Mouse (Mus musculus) forebrain, embryonic 11.5 days (tissue): Measurements from ENCODE around the gene Sh2d6. TPM values are rescaled to one million over a fixed set of nuclear protein-coding genes. Genes with fewer than 3 reads are reported as not detected.

Source experiments
- ATAC-seq: fragments of 200-750 bp; cut with Nextera tagmentation; replicated peaks from 2 replicates; pipeline ENCODE4 v1.8.0; 2017; ENCODE audit warnings: moderate TSS enrichment; ENCODE audit not compliant: low FRiP score
- DNase-seq: peaks from one replicate; pipeline ENCODE4 v3.0.0-alpha.2; 2017; ENCODE audit warnings: low spot score
- H3K27ac ChIP-seq: fragments of 300-500 bp; sonication (generic); 2 replicates; pipeline ENCODE4 v1.5.1; 2014; ENCODE audit warnings: low read depth, low read length
- H3K27me3 ChIP-seq: fragments of 300-500 bp; sonication (generic); 2 replicates; pipeline ENCODE4 v1.6.1; 2014; ENCODE audit warnings: mild to moderate bottlenecking, low read length, mixed read lengths; ENCODE audit not compliant: control insufficient read depth, insufficient read depth
- H3K36me3 ChIP-seq: fragments of 300-500 bp; sonication (generic); 2 replicates; pipeline ENCODE4 v1.6.1; 2014; ENCODE audit warnings: mild to moderate bottlenecking, low read length, moderate library complexity, mixed read lengths; ENCODE audit not compliant: control insufficient read depth, insufficient read depth
- H3K4me1 ChIP-seq: fragments of 300-500 bp; sonication (generic); replicated peaks from 2 replicates; pipeline ENCODE4 v1.6.1; 2014; ENCODE audit warnings: low read length, mixed read lengths; ENCODE audit not compliant: control insufficient read depth, insufficient read depth
- H3K4me2 ChIP-seq: fragments of 300-500 bp; sonication (generic); 2 replicates; pipeline ENCODE4 v1.6.1; 2014; ENCODE audit warnings: low read depth, mild to moderate bottlenecking, low read length, moderate library complexity, mixed read lengths; ENCODE audit not compliant: severe bottlenecking
- H3K4me3 ChIP-seq: fragments of 300-500 bp; sonication (generic); 2 replicates; pipeline ENCODE4 v1.5.1; 2014; ENCODE audit warnings: low read depth, low read length
- H3K9ac ChIP-seq: fragments of 300-500 bp; sonication (generic); 2 replicates; pipeline ENCODE4 v1.6.1; 2014; ENCODE audit warnings: low read length
- H3K9me3 ChIP-seq: fragments of 300-500 bp; sonication (generic); 2 replicates; pipeline ENCODE4 v1.6.1; 2016; ENCODE audit warnings: low read length, mixed read lengths; ENCODE audit not compliant: control insufficient read depth
- WGBS: fragments of 180-500 bp; shearing (Covaris S2); extraction: QIAGEN DNeasy Blood & Tissue Kit; methylation state at CpG from one replicate; pipeline ENCODE4 v1.1.7; 2014; 5-methylcytosine and 5-hydroxymethylcytosine counted together
- polyA plus RNA-seq: library from polyadenylated mRNA; unstranded; fragments of >200 nt; fragmentation: Nextera tagmentation; extraction: Ambion mirVana; gene quantifications from 2 replicates; pipeline ENCODE4 v1.2.1, GENCODE M21; 2014

Gene Sh2d6
- 0.36 and 0.51 TPM in 2 replicates for polyA plus RNA-seq

DNA sequence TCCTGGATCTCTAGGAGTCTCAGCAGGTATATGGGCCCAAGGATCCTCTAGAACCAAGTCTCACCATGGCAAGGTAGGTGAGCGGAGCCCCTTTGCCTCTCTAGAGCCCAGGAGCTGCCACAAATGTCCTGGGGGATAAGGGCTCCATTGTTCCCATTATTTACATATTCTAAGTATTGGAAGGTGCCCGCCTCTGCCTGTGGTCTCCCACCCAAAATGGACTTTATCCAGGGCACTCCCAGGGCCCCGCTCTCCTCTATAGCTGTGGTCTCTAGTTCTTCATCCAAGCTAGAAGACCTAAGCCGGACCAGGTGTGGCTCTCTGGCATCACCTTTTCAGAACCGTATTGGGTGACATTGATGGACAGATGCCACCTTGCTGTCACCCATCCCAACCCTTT is at the start of gene Sh2d6:
TSS of gene Sh2d6 (minus strand) at position 101 of the 400 bp plus-strand sequence.
- H3K27me3 ChIP-seq, result no peaks in the 10 kb centered on the region
- H3K27ac ChIP-seq, result peak within 1 kb of the TSS; percentile 82; the same call in 1 of the 2 replicates
- no peak within 1 kb of the TSS for H3K4me3 ChIP-seq
- DNase-seq (no peak), ATAC-seq (no peak)
- no peaks in the 10 kb centered on the region for H3K9me3 ChIP-seq
- no peaks in the 10 kb centered on the region for H3K36me3 ChIP-seq
- 87% methylated on average over 5 of the region's 5 CpGs for WGBS
- H3K4me1 ChIP-seq, result peaks cover 8% of the 10 kb centered on the region
- no peak within 1 kb of the TSS for H3K4me2 ChIP-seq
- H3K9ac ChIP-seq, result no peak within 1 kb of the TSS

DNA sequence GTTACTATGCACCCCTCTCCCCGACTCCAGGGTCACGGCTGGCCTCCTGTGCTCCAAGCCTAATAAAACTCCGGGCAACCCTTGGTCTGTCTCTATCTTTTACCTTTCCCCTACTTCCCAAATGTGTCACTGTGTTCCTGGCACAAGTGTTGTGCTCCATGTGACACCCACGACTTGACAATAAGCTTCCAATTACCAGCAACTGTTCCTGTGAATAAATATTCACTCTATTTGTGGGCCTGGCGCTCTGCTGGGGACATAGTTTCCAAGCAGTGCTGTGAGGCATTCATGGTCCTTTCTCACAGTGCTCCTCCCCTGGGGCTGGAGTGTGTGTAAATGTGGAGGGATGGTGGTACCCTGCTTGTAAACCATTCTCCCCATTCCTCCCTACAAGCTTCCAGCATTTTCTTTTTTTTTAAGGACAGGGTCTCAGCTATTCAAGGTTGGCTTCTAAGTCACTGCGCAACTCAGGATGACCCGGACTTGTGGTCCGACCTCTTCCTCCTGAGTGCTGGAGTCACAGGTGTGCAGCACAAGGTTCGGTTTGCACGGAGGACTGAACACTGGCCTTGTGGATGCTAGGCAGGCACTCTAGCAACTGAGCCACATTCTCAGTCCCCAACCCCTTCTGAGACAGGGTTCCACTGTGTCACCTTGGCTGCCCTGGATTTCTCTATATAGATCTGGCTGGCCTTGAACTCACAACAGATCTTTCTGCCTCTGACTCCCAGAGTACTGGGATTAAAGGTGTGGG is 49.3 kb upstream of the Sh2d6 start:
- Histone ChIP-seq H3K36me3 (no peaks in the 10 kb centered on the region), H3K4me1 (0 out of 2 replicates have a peak, but pooled peaks cover under 1% of the 10 kb centered on the region), H3K27ac (no peak overlapping the region), H3K27me3 (no peaks in the 10 kb centered on the region), H3K9me3 (no peaks in the 10 kb centered on the region), H3K9ac (no peak overlapping the region), H3K4me3 (no peak overlapping the region), H3K4me2 (no peak overlapping the region)
- 84% methylated on average over 10 of the region's 10 CpGs for WGBS
- no peak for ATAC-seq
- DNase-seq, result no peak

DNA sequence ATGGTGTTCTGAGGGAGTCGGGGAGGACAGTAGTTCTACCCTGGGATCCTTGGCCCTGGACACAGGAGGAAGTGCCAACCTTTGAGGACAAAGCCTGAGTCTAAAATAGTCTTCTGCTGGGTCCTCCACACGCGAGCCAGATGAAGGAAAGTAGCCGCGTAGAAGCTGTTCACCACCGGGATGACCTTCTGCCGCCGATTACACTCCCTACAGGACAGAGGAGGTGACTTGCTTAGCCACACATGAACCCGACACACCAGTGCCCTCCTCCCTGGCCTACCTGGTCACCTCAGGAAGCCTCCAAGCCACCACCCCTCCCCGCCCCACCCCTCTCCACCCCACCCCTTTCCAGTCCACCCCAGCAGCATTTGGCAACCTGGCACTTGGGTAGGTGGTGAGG is 47.2 kb upstream of the Sh2d6 start:
- no peak overlapping the region for H3K27ac ChIP-seq
- DNase-seq, result no peak
- no peaks in the 10 kb centered on the region for H3K36me3 ChIP-seq
- no peak for ATAC-seq
- no peaks in the 10 kb centered on the region for H3K27me3 ChIP-seq
- 92% methylated on average over 10 of the region's 10 CpGs for WGBS
- H3K4me1 ChIP-seq, result 0 out of 2 replicates have a peak, but pooled peaks cover 2% of the 10 kb centered on the region
- H3K9ac ChIP-seq, result no peak overlapping the region
- no peaks in the 10 kb centered on the region for H3K9me3 ChIP-seq
- H3K4me3 ChIP-seq, result no peak overlapping the region
- H3K4me2 ChIP-seq, result no peak overlapping the region

DNA sequence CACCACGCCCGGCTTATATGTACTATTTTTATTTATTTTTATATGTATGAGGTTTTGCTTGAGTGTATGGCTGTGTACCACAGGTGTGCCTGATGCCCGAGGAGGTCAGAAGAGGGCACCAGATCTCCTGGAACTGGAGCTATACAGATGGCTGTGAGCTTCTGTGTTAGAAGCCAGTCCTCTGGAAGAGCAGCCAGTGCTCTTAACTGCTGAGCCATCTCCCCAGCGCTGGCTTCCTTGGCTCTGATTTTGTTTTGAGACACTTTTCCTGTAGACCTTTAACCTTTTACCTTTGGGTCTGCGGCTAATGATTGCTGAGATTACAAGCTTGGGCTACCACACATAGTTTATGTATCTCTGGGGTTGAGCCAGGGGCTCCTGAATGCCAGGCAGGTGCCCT is 46.0 kb upstream of the Sh2d6 start:
- Histone ChIP-seq H3K4me1 (0 out of 2 replicates have a peak, but pooled peaks cover 2% of the 10 kb centered on the region), H3K4me2 (no peak overlapping the region), H3K36me3 (no peaks in the 10 kb centered on the region), H3K27ac (no peak overlapping the region), H3K9ac (no peak overlapping the region), H3K9me3 (no peaks in the 10 kb centered on the region), H3K4me3 (no peak overlapping the region), H3K27me3 (no peaks in the 10 kb centered on the region)
- ATAC-seq (no peak), DNase-seq (no peak)
- WGBS, result 85% methylated on average over 5 of the region's 5 CpGs

DNA sequence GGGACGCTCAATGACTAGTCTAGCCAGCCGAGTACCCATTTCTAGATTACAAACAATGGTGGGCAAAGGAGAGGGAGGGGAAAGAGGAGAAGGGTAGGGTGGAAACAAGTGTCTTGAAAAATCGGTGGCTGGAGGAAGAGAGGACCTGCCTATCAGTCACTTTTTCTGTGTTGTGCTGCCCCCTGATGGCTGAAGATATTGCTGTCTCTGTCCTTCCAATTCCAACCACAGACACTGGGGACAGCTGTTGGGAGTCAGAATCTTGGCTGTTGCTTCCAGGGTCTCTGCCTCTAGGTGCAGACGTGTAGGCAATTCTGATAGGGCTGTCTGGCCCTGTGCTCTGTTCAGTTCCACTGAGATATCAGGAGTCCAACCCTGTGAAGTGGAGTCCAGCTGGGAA is 44.5 kb upstream of the Sh2d6 start:
- H3K9ac ChIP-seq, result peak overlapping the region; percentile 27; the same call in 1 of the 2 replicates
- ATAC-seq, result peak; percentile 82
- peak; percentile 89 for DNase-seq
- H3K36me3 ChIP-seq, result no peaks in the 10 kb centered on the region
- H3K27me3 ChIP-seq, result no peaks in the 10 kb centered on the region
- under 1% methylated on average over 4 of the region's 4 CpGs for WGBS
- H3K4me3 ChIP-seq, result no peak overlapping the region
- no peaks in the 10 kb centered on the region for H3K9me3 ChIP-seq
- H3K4me1 ChIP-seq, result 0 out of 2 replicates have a peak, but pooled peaks cover 2% of the 10 kb centered on the region
- H3K4me2 ChIP-seq, result no peak overlapping the region
- H3K27ac ChIP-seq, result no peak overlapping the region

DNA sequence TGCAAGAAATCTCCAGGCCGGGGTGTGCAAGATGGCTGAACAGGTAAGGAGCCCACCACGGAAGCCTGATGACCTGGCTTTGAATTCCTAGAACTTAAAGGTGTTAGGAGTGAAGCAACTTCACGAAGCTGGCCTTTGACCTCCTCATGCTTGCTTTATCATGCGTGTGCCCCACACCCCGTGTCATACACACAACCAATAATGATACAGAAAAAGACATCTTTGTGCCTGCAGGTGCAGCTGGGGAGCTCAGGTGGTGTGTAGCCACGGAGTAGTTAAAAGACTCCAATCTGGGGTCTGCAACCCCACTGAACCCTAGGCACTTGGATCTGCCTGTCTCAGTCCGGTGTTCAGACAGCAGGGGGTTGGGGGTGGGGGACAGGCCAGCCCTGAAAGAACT is 44.0 kb upstream of the Sh2d6 start:
- H3K9me3 ChIP-seq, result no peaks in the 10 kb centered on the region
- no peak overlapping the region for H3K4me2 ChIP-seq
- 70% methylated on average over 7 of the region's 7 CpGs for WGBS
- DNase-seq, result no peak
- no peaks in the 10 kb centered on the region for H3K36me3 ChIP-seq
- H3K4me1 ChIP-seq, result 0 out of 2 replicates have a peak, but pooled peaks cover 2% of the 10 kb centered on the region
- ATAC-seq, result no peak; the same call in 1 of the 2 replicates
- H3K27me3 ChIP-seq, result no peaks in the 10 kb centered on the region
- H3K9ac ChIP-seq, result peak overlapping the region; percentile 27; the same call in 1 of the 2 replicates
- no peak overlapping the region for H3K4me3 ChIP-seq
- H3K27ac ChIP-seq, result no peak overlapping the region

DNA sequence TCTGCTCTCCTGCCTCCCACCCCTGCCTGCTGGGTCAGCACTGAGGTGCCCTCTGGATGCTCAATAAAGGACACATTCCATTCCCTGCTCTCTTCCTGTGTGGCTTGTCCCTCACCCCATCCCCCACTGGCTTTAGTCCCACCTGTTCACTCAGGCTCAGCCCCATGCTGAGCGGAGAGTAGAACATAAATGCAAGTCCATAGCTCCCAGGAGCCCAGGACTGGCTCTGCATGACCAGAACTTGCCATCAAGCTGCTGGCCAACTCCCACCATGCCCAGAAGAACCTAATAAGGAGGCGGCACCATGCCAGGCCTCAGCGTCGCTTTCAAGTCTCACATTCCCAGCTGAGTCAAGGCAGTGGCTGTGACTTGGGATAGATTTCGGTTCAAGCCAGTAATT is 41.4 kb upstream of the Sh2d6 start:
- Histone ChIP-seq H3K36me3 (no peaks in the 10 kb centered on the region), H3K9ac (no peak overlapping the region; the same call in 1 of the 2 replicates), H3K27me3 (no peaks in the 10 kb centered on the region), H3K4me1 (0 out of 2 replicates have a peak, but pooled peaks cover 2% of the 10 kb centered on the region), H3K4me3 (no peak overlapping the region), H3K9me3 (no peaks in the 10 kb centered on the region), H3K4me2 (no peak overlapping the region), H3K27ac (no peak overlapping the region)
- no peak for DNase-seq
- WGBS, result 73% methylated on average over 5 of the region's 5 CpGs
- ATAC-seq, result no peak

DNA sequence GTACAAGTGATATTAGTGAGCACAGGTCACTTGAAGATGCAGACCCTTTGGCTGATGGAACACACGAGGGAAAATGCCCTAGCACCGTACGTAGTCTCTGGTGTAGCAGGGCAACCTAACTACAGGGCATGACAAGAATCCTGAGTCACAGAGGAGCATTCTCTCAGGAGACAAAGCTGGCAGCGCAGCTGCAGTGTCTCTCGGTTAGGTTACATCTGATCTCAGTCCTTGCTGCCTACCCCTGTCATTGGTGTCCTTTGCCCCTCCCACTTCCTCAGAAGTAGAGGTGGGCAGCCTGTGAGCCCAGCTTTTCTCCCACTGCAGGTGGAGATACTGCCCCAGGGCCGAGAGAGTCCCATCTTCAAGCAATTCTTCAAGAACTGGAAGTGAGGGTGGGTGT is 41.0 kb upstream of the Sh2d6 start:
- DNase-seq, result no peak
- WGBS, result 49% methylated on average over 6 of the region's 6 CpGs
- Histone ChIP-seq H3K9me3 (no peaks in the 10 kb centered on the region), H3K4me2 (no peak overlapping the region), H3K4me1 (0 out of 2 replicates have a peak, but pooled peaks cover 2% of the 10 kb centered on the region), H3K27ac (no peak overlapping the region), H3K36me3 (no peaks in the 10 kb centered on the region), H3K27me3 (no peaks in the 10 kb centered on the region), H3K9ac (no peak overlapping the region), H3K4me3 (no peak overlapping the region)
- no peak for ATAC-seq

DNA sequence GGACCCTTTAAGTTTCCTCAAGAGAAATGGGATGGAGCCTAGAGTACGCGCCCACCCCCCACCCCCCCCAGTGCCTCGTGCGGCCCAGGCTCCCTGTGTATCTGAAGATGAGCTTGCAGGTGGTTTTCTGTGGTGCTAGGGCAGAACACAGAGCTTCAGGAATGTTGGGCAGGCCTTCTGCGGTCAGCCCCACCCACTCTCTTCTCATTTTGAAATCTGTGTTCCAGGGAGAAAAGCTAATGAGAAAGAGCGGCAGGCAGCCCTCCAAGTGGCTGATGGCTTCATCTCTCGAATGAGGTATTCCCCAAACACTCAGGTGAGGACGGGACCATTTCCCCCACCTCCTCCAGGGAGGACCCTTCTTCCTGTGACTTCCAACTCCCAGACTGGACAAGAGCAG is 39.3 kb upstream of the Sh2d6 start:
- Histone ChIP-seq H3K4me3 (no peak overlapping the region), H3K4me1 (0 out of 2 replicates have a peak, but pooled peaks cover 2% of the 10 kb centered on the region), H3K27ac (no peak overlapping the region), H3K4me2 (no peak overlapping the region), H3K27me3 (no peaks in the 10 kb centered on the region), H3K9me3 (no peaks in the 10 kb centered on the region), H3K36me3 (no peaks in the 10 kb centered on the region), H3K9ac (no peak overlapping the region)
- ATAC-seq (no peak), DNase-seq (no peak)
- 75% methylated on average over 8 of the region's 8 CpGs for WGBS
